Mouse (Mus musculus): ENCODE measurements around the gene Map3k14. TPM values are rescaled to one million over a fixed set of nuclear protein-coding genes. Genes with fewer than 3 reads are reported as not detected.

Gene Map3k14
- polyA plus RNA-seq, 1 experiment from 2014 or later, result 3.3 TPM

- H3K27me3 ChIP-seq (ENCODE audit: control insufficient read depth, insufficient read depth, low read length), result no peaks in the 10 kb centered on the region
- no peaks in the 10 kb centered on the region; the same call in 1 of the 2 replicates for H3K36me3 ChIP-seq (ENCODE audit: control insufficient read depth, insufficient read depth, low read length)
- no peaks in the 10 kb centered on the region for H3K4me1 ChIP-seq (replicated peaks; ENCODE audit: control insufficient read depth, insufficient read depth, low read length)
- 94% methylated on average over 4 of the region's 4 CpGs for WGBS
- no peak overlapping the region for H3K4me3 ChIP-seq (ENCODE audit: low read depth, low read length)
- H3K4me2 ChIP-seq (replicated peaks; ENCODE audit: low read depth, low read length), result no peak overlapping the region
- DNase-seq (ENCODE audit: low spot score), result no peak
- no peaks in the 10 kb centered on the region for H3K9me3 ChIP-seq (ENCODE audit: control insufficient read depth, low read length)
- ATAC-seq (ENCODE audit: low FRiP score), result no peak
- no peak overlapping the region for H3K9ac ChIP-seq (ENCODE audit: low read depth, low read length)
- no peak overlapping the region for H3K27ac ChIP-seq (ENCODE audit: low read depth, low read length)
Measured at GRCm38 (mm10) chr11:103244856-103245255, 22.4 kb downstream of the Map3k14 start.

GRCm38 (mm10) chr11:103240740-103241139 is 26.5 kb downstream of the Map3k14 start:
- no peak for DNase-seq (ENCODE audit: low spot score)
- H3K36me3 ChIP-seq (ENCODE audit: control insufficient read depth, insufficient read depth, low read length), result peaks cover 4% of the 10 kb centered on the region
- H3K4me1 ChIP-seq (replicated peaks; ENCODE audit: control insufficient read depth, insufficient read depth, low read length), result no peaks in the 10 kb centered on the region
- ATAC-seq (ENCODE audit: low FRiP score), result no peak
- no peaks in the 10 kb centered on the region for H3K9me3 ChIP-seq (ENCODE audit: control insufficient read depth, low read length)
- no peak overlapping the region for H3K4me3 ChIP-seq (ENCODE audit: low read depth, low read length)
- no peak overlapping the region for H3K9ac ChIP-seq (ENCODE audit: low read depth, low read length)
- H3K4me2 ChIP-seq (replicated peaks; ENCODE audit: low read depth, low read length), result no peak overlapping the region
- H3K27me3 ChIP-seq (ENCODE audit: control insufficient read depth, insufficient read depth, low read length), result no peaks in the 10 kb centered on the region
- H3K27ac ChIP-seq (ENCODE audit: low read depth, low read length), result no peak overlapping the region
- 47% methylated on average over 7 of the region's 7 CpGs for whole genome bisulfite sequencing

GRCm38 (mm10) chr11:103237757-103238156 is 29.5 kb downstream of the Map3k14 start:
- no peak for ATAC-seq (ENCODE audit: low FRiP score)
- Histone ChIP-seq H3K4me2 (replicated peaks; ENCODE audit: low read depth, low read length) (no peak overlapping the region), H3K9me3 (ENCODE audit: control insufficient read depth, low read length) (no peaks in the 10 kb centered on the region), H3K27ac (ENCODE audit: low read depth, low read length) (no peak overlapping the region), H3K36me3 (ENCODE audit: control insufficient read depth, insufficient read depth, low read length) (peaks cover 4% of the 10 kb centered on the region), H3K4me3 (ENCODE audit: low read depth, low read length) (no peak overlapping the region), H3K27me3 (ENCODE audit: control insufficient read depth, insufficient read depth, low read length) (no peaks in the 10 kb centered on the region), H3K9ac (ENCODE audit: low read depth, low read length) (no peak overlapping the region), H3K4me1 (replicated peaks; ENCODE audit: control insufficient read depth, insufficient read depth, low read length) (no peaks in the 10 kb centered on the region)
- no peak for DNase-seq (ENCODE audit: low spot score)
- WGBS, result 68% methylated on average over 9 of the region's 9 CpGs

GRCm38 (mm10) chr11:103236903-103237302 is 30.4 kb downstream of the Map3k14 start:
- Histone ChIP-seq H3K36me3 (ENCODE audit: control insufficient read depth, insufficient read depth, low read length) (peaks cover 4% of the 10 kb centered on the region), H3K9ac (ENCODE audit: low read depth, low read length) (no peak overlapping the region), H3K27ac (ENCODE audit: low read depth, low read length) (no peak overlapping the region), H3K9me3 (ENCODE audit: control insufficient read depth, low read length) (no peaks in the 10 kb centered on the region), H3K4me3 (ENCODE audit: low read depth, low read length) (no peak overlapping the region), H3K4me2 (replicated peaks; ENCODE audit: low read depth, low read length) (no peak overlapping the region), H3K4me1 (replicated peaks; ENCODE audit: control insufficient read depth, insufficient read depth, low read length) (no peaks in the 10 kb centered on the region), H3K27me3 (ENCODE audit: control insufficient read depth, insufficient read depth, low read length) (no peaks in the 10 kb centered on the region)
- WGBS, result 90% methylated on average over 10 of the region's 10 CpGs
- ATAC-seq (ENCODE audit: low FRiP score) (no peak), DNase-seq (ENCODE audit: low spot score) (no peak)

- ATAC-seq (ENCODE audit: low FRiP score), result no peak
Measured at GRCm38 (mm10) chr11:103236431-103236830, 30.8 kb downstream of the Map3k14 start.

GRCm38 (mm10) chr11:103235702-103236101 is 31.6 kb downstream of the Map3k14 start:
- Histone ChIP-seq H3K9ac (ENCODE audit: low read depth, low read length) (no peak overlapping the region), H3K4me2 (replicated peaks; ENCODE audit: low read depth, low read length) (no peak overlapping the region), H3K9me3 (ENCODE audit: control insufficient read depth, low read length) (no peaks in the 10 kb centered on the region), H3K36me3 (ENCODE audit: control insufficient read depth, insufficient read depth, low read length) (peaks cover 4% of the 10 kb centered on the region; the same call in 1 of the 2 replicates), H3K27me3 (ENCODE audit: control insufficient read depth, insufficient read depth, low read length) (no peaks in the 10 kb centered on the region), H3K27ac (ENCODE audit: low read depth, low read length) (no peak overlapping the region), H3K4me1 (replicated peaks; ENCODE audit: control insufficient read depth, insufficient read depth, low read length) (no peaks in the 10 kb centered on the region), H3K4me3 (ENCODE audit: low read depth, low read length) (no peak overlapping the region)
- ATAC-seq (ENCODE audit: low FRiP score) (no peak), DNase-seq (ENCODE audit: low spot score) (no peak)
- WGBS, result 78% methylated on average over 11 of the region's 11 CpGs

More at GRCm38 (mm10) chr11:103236431-103236830, 30.8 kb downstream of the Map3k14 start:
- Histone ChIP-seq H3K4me3 (ENCODE audit: low read depth, low read length) (no peak overlapping the region), H3K27me3 (ENCODE audit: control insufficient read depth, insufficient read depth, low read length) (no peaks in the 10 kb centered on the region), H3K9me3 (ENCODE audit: control insufficient read depth, low read length) (no peaks in the 10 kb centered on the region), H3K4me2 (replicated peaks; ENCODE audit: low read depth, low read length) (no peak overlapping the region), H3K9ac (ENCODE audit: low read depth, low read length) (no peak overlapping the region), H3K4me1 (replicated peaks; ENCODE audit: control insufficient read depth, insufficient read depth, low read length) (no peaks in the 10 kb centered on the region), H3K27ac (ENCODE audit: low read depth, low read length) (no peak overlapping the region), H3K36me3 (ENCODE audit: control insufficient read depth, insufficient read depth, low read length) (peaks cover 4% of the 10 kb centered on the region)
- WGBS, result 73% methylated on average over 6 of the region's 6 CpGs
- DNase-seq (ENCODE audit: low spot score), result no peak

- Histone ChIP-seq H3K27ac (ENCODE audit: low read depth, low read length) (no peak overlapping the region), H3K9me3 (ENCODE audit: control insufficient read depth, low read length) (no peaks in the 10 kb centered on the region), H3K27me3 (ENCODE audit: control insufficient read depth, insufficient read depth, low read length) (no peaks in the 10 kb centered on the region), H3K9ac (ENCODE audit: low read depth, low read length) (no peak overlapping the region), H3K4me2 (replicated peaks; ENCODE audit: low read depth, low read length) (no peak overlapping the region), H3K4me3 (ENCODE audit: low read depth, low read length) (no peak overlapping the region), H3K4me1 (replicated peaks; ENCODE audit: control insufficient read depth, insufficient read depth, low read length) (no peaks in the 10 kb centered on the region), H3K36me3 (ENCODE audit: control insufficient read depth, insufficient read depth, low read length) (peaks cover 8% of the 10 kb centered on the region; the same call in 1 of the 2 replicates)
- DNase-seq (ENCODE audit: low spot score) (no peak), ATAC-seq (ENCODE audit: low FRiP score) (no peak)
- WGBS, result 88% methylated on average over 1 of the region's 1 CpGs
Measured at GRCm38 (mm10) chr11:103234447-103234846, 32.8 kb downstream of the Map3k14 start.

GRCm38 (mm10) chr11:103232966-103233365 is 34.3 kb downstream of the Map3k14 start:
- WGBS, result 37% methylated on average over 7 of the region's 7 CpGs
- Histone ChIP-seq H3K4me2 (replicated peaks; ENCODE audit: low read depth, low read length) (no peak overlapping the region), H3K36me3 (ENCODE audit: control insufficient read depth, insufficient read depth, low read length) (peaks cover 5% of the 10 kb centered on the region; the same call in 1 of the 2 replicates), H3K27ac (ENCODE audit: low read depth, low read length) (no peak overlapping the region), H3K4me1 (replicated peaks; ENCODE audit: control insufficient read depth, insufficient read depth, low read length) (no peaks in the 10 kb centered on the region), H3K27me3 (ENCODE audit: control insufficient read depth, insufficient read depth, low read length) (no peaks in the 10 kb centered on the region), H3K9ac (ENCODE audit: low read depth, low read length) (no peak overlapping the region), H3K4me3 (ENCODE audit: low read depth, low read length) (no peak overlapping the region), H3K9me3 (ENCODE audit: control insufficient read depth, low read length) (no peaks in the 10 kb centered on the region)
- peak; percentile 85 for DNase-seq (ENCODE audit: low spot score)
- no peak for ATAC-seq (ENCODE audit: low FRiP score)

GRCm38 (mm10) chr11:103231367-103231766 is 35.9 kb downstream of the Map3k14 start:
- ATAC-seq (ENCODE audit: low FRiP score) (no peak), DNase-seq (ENCODE audit: low spot score) (no peak)
- H3K4me1 ChIP-seq (replicated peaks; ENCODE audit: control insufficient read depth, insufficient read depth, low read length), result no peaks in the 10 kb centered on the region
- H3K4me2 ChIP-seq (replicated peaks; ENCODE audit: low read depth, low read length), result no peak overlapping the region
- no peak overlapping the region for H3K27ac ChIP-seq (ENCODE audit: low read depth, low read length)
- no peak overlapping the region for H3K4me3 ChIP-seq (ENCODE audit: low read depth, low read length)
- WGBS, result 90% methylated on average over 7 of the region's 7 CpGs
- no peaks in the 10 kb centered on the region for H3K9me3 ChIP-seq (ENCODE audit: control insufficient read depth, low read length)
- H3K9ac ChIP-seq (ENCODE audit: low read depth, low read length), result no peak overlapping the region
- no peaks in the 10 kb centered on the region for H3K27me3 ChIP-seq (ENCODE audit: control insufficient read depth, insufficient read depth, low read length)
- peaks cover 3% of the 10 kb centered on the region; the same call in 1 of the 2 replicates for H3K36me3 ChIP-seq (ENCODE audit: control insufficient read depth, insufficient read depth, low read length)

Data from hindbrain, embryonic 11.5 days (tissue).